Mouse (Mus musculus): ENCODE data around the gene Olfr222. TPM values are rescaled to one million over a fixed set of nuclear protein-coding genes. Genes with fewer than 3 reads are reported as not detected.
"Not testable (repeated sequence)": the region's sequence is repeated elsewhere in the genome, so short reads cannot be mapped to it uniquely, and the experiment has no call there.

Olfr222 gene
- total RNA-seq (2014; rRNA removed) (not detected in 2 replicates), polyA plus RNA-seq (2012; rRNA removed) (not detected in 2 replicates)

DNA sequence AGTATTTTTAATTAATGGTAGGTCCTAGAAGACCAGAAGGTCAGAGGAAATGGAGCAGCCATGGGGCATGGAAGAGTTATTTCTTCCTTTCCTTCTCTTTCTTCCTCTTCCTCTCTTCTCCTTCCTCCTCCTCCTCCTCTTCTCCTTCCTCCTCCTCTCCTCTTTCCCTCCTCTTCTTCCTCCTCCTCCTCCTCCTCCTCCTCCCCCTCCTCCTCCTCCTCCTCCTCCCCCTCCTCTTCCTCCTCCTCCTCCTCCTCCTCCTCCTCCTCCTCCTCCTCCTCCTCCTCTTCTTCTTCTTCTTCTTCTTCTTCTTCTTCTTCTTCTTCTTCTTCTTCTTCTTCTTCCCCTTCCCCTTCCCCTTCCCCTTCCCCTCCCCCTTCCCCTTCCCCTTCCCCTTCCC lies at the start of gene Olfr222:
Gene Olfr222 (minus strand): TSS at position 101 of the 400 bp plus-strand sequence.
- H3K79me2 ChIP-seq (ENCODE audit: control insufficient read depth, insufficient read depth, low read length); DNase-seq (ENCODE audit: extremely low read depth, low read depth, low spot score): not testable (repeated sequence)

DNA sequence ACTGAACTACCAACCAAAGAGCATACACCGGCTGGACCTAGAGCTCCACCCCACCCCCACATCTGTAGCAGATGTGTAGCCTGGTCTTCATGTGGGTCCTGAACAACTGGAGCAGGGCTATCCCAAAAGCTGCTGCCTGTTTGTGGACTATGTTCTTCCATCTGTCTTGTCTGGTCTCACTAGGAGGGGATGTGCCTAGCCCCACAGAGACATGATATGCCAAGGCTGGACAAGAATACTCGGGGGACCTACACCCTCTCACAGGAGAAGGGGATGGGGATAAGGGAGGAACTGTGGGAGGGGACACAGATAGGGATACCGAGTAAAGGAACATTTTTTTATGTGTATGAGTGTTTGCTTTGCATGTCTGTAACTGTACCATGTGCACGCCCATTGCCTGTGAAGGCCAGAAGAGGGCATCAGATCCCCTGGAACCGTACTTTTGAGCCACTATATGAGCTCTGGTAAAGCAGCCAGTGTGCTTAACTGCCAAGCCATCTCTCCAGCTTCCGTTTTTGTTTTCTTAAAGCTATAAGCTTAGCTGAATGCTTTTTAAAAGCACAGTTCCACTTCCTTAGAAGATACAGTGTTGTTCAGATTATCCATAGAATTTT lies 48.1 kb upstream of the Olfr222 start:
- TF ChIP-seq CTCF (IDR thresholded peaks at IDR 0.05; ENCODE audit: low read depth, low read length) (peak; percentile 70), POLR2A (IDR thresholded peaks at IDR 0.05; ENCODE audit: extremely low read depth, insufficient read depth, low read length) (no peak)
- no peak overlapping the region for H3K4me3 ChIP-seq (ENCODE audit: insufficient read depth, low read depth, low read length)
- H3K27me3 ChIP-seq (ENCODE audit: control insufficient read depth, insufficient read depth, low read length), result no peaks in the 10 kb centered on the region
- H3K4me1 ChIP-seq (ENCODE audit: control insufficient read depth, insufficient read depth, low read length), result no peaks in the 10 kb centered on the region
- no peak overlapping the region for H3K27ac ChIP-seq (replicated peaks; ENCODE audit: insufficient read depth, low read depth, low read length)
- peak; percentile 41 for DNase-seq (ENCODE audit: extremely low read depth, low read depth, low spot score)
- H3K79me2 ChIP-seq (ENCODE audit: control insufficient read depth, insufficient read depth, low read length), result no peaks in the 10 kb centered on the region
- no peaks in the 10 kb centered on the region for H3K36me3 ChIP-seq (ENCODE audit: control insufficient read depth, insufficient read depth, low read length)
- 34% methylated on average over 6 of the region's 6 CpGs for WGBS
- H3K9ac ChIP-seq (ENCODE audit: low read depth, low read length), result no peak overlapping the region

More for the DNA sequence above, at the start of gene Olfr222:
- H3K27me3 ChIP-seq (ENCODE audit: control insufficient read depth, insufficient read depth, low read length); H3K4me3 ChIP-seq (ENCODE audit: insufficient read depth, low read depth, low read length); H3K9ac ChIP-seq (ENCODE audit: low read depth, low read length); H3K36me3 ChIP-seq (ENCODE audit: control insufficient read depth, insufficient read depth, low read length); H3K27ac ChIP-seq (replicated peaks; ENCODE audit: insufficient read depth, low read depth, low read length); H3K4me1 ChIP-seq (ENCODE audit: control insufficient read depth, insufficient read depth, low read length): not testable (repeated sequence)

DNA sequence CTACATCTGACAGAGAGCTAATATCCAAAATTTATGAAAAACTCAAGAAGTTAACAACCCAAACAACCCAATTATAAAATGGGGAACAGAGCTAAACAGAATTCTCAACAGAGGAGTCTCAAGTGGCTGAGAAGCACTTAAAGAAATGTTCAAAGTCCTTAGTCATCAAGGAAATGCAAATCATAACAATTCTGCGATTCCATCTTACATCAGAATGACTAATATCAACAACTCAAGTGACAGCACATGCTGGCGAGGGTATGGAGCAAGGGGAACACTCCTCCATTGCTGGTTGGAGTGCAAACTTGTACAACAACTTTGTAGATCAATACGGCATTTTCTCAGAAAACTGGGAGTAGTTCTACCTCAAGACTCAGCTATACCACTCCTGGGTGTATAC lies 46.2 kb upstream of the Olfr222 start:
- no peaks in the 10 kb centered on the region for H3K4me1 ChIP-seq (ENCODE audit: control insufficient read depth, insufficient read depth, low read length)
- no peaks in the 10 kb centered on the region for H3K27me3 ChIP-seq (ENCODE audit: control insufficient read depth, insufficient read depth, low read length)
- no peak overlapping the region for H3K9ac ChIP-seq (ENCODE audit: low read depth, low read length)
- 65% methylated on average over 3 of the region's 3 CpGs for WGBS
- no peak for DNase-seq (ENCODE audit: extremely low read depth, low read depth, low spot score)
- no peak for TF ChIP-seq CTCF (IDR thresholded peaks at IDR 0.05; ENCODE audit: low read depth, low read length)
- TF ChIP-seq POLR2A (IDR thresholded peaks at IDR 0.05; ENCODE audit: extremely low read depth, insufficient read depth, low read length), result no peak
- H3K79me2 ChIP-seq (ENCODE audit: control insufficient read depth, insufficient read depth, low read length), result no peaks in the 10 kb centered on the region
- H3K36me3 ChIP-seq (ENCODE audit: control insufficient read depth, insufficient read depth, low read length), result no peaks in the 10 kb centered on the region
- H3K27ac ChIP-seq (replicated peaks; ENCODE audit: insufficient read depth, low read depth, low read length), result no peak overlapping the region
- no peak overlapping the region for H3K4me3 ChIP-seq (ENCODE audit: insufficient read depth, low read depth, low read length)

DNA sequence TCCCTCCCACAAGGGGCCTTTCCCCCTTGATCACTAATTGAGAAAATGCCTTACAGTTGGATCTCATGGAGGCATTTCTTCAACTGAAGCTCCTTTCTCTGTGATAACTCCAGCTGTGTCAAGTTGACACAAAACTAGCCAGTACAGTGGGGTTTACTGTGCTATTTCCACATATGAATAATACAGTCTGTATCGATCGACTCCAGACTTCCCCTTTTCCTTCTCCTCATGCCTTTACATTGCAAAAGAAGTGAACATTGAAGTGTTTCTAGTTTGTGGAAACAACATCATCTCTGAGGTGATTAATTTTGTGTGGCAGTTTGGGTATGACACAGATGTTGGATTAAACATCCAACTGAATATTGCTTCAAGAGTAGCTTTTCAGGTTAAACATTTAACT lies 41.0 kb upstream of the Olfr222 start:
- not testable (repeated sequence) for DNase-seq (ENCODE audit: extremely low read depth, low read depth, low spot score); H3K79me2 ChIP-seq (ENCODE audit: control insufficient read depth, insufficient read depth, low read length); H3K36me3 ChIP-seq (ENCODE audit: control insufficient read depth, insufficient read depth, low read length); H3K4me1 ChIP-seq (ENCODE audit: control insufficient read depth, insufficient read depth, low read length); H3K27me3 ChIP-seq (ENCODE audit: control insufficient read depth, insufficient read depth, low read length); H3K4me3 ChIP-seq (ENCODE audit: insufficient read depth, low read depth, low read length); H3K27ac ChIP-seq (replicated peaks; ENCODE audit: insufficient read depth, low read depth, low read length); H3K9ac ChIP-seq (ENCODE audit: low read depth, low read length)
- WGBS, result 84% methylated on average over 2 of the region's 2 CpGs

DNA sequence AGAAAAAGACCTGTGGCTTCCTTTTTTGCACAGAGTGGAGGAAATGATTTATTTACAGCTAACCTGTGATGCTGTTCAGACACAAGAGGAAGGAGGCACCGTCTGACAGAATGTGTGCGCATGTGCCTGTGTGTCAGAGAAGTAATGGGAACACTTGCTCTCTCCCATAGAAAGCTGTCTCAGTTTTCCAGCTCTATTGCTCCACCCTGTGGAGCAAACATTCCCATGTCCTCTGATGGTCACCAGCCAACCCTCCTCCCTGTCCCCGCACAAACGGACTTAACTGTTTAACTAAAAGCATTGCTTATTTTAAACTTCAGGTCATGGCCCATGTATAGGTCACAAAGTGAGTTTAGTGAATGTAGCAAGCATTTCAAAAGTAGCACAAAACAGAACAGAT lies 38.1 kb upstream of the Olfr222 start:
- no peaks in the 10 kb centered on the region for H3K36me3 ChIP-seq (ENCODE audit: control insufficient read depth, insufficient read depth, low read length)
- no peaks in the 10 kb centered on the region for H3K27me3 ChIP-seq (ENCODE audit: control insufficient read depth, insufficient read depth, low read length)
- no peak overlapping the region for H3K4me3 ChIP-seq (ENCODE audit: insufficient read depth, low read depth, low read length)
- no peak overlapping the region for H3K9ac ChIP-seq (ENCODE audit: low read depth, low read length)
- 13% methylated on average over 4 of the region's 4 CpGs for WGBS
- H3K4me1 ChIP-seq (ENCODE audit: control insufficient read depth, insufficient read depth, low read length), result no peaks in the 10 kb centered on the region
- TF ChIP-seq POLR2A (IDR thresholded peaks at IDR 0.05; ENCODE audit: extremely low read depth, insufficient read depth, low read length) (no peak), CTCF (IDR thresholded peaks at IDR 0.05; ENCODE audit: low read depth, low read length) (peak; percentile 21; the same call in 1 of the 2 replicates)
- no peaks in the 10 kb centered on the region for H3K79me2 ChIP-seq (ENCODE audit: control insufficient read depth, insufficient read depth, low read length)
- no peak overlapping the region for H3K27ac ChIP-seq (replicated peaks; ENCODE audit: insufficient read depth, low read depth, low read length)
- peak; percentile 18 for DNase-seq (ENCODE audit: extremely low read depth, low read depth, low spot score)

DNA sequence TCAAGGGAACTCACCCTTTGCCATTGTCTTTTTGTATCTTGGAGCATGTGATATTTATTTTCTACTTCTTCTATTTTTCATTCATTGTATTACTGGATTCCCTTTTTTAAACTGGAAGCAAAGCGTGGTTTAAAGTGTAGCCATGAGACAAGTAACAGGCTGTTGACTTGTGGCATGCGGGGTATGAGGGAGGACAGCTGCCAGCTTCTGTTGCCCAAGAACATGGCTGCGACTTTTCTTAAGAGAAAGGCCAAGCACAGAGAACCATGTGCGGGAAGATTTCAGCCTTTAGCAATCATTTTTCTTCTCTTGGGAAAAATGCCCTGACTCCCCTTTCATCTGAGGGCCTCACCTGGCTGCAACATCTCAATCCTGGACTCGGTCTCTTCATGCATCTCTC lies 35.6 kb upstream of the Olfr222 start:
- Histone ChIP-seq H3K79me2 (ENCODE audit: control insufficient read depth, insufficient read depth, low read length) (no peaks in the 10 kb centered on the region), H3K4me3 (ENCODE audit: insufficient read depth, low read depth, low read length) (no peak overlapping the region), H3K4me1 (ENCODE audit: control insufficient read depth, insufficient read depth, low read length) (no peaks in the 10 kb centered on the region), H3K27me3 (ENCODE audit: control insufficient read depth, insufficient read depth, low read length) (no peaks in the 10 kb centered on the region), H3K9ac (ENCODE audit: low read depth, low read length) (no peak overlapping the region), H3K27ac (replicated peaks; ENCODE audit: insufficient read depth, low read depth, low read length) (no peak overlapping the region), H3K36me3 (ENCODE audit: control insufficient read depth, insufficient read depth, low read length) (no peaks in the 10 kb centered on the region)
- DNase-seq (ENCODE audit: extremely low read depth, low read depth, low spot score), result no peak
- TF ChIP-seq POLR2A (IDR thresholded peaks at IDR 0.05; ENCODE audit: extremely low read depth, insufficient read depth, low read length), result no peak
- TF ChIP-seq CTCF (IDR thresholded peaks at IDR 0.05; ENCODE audit: low read depth, low read length), result no peak
- 85% methylated on average over 5 of the region's 5 CpGs for WGBS

Data from liver, adult 2 months (tissue).